Mouse (Mus musculus) forebrain, embryonic 13.5 days (tissue): ENCODE results near the gene Ppm1k. TPM values are rescaled to one million over a fixed set of nuclear protein-coding genes. Genes with fewer than 3 reads are reported as not detected.
"Not testable (repeated sequence)": the region's sequence is repeated elsewhere in the genome, so short reads cannot be mapped to it uniquely, and the experiment has no call there.

Experiments
- ATAC-seq: fragments of 200-750 bp; cut with Nextera tagmentation; 2 replicates; pipeline ENCODE4 v1.8.0; 2017
- H3K27ac ChIP-seq: fragments of 300-500 bp; sonication (generic); 2 replicates; pipeline ENCODE4 v1.5.1; 2015; ENCODE audit warnings: inconsistent platforms, mild to moderate bottlenecking, moderate library complexity
- H3K27me3 ChIP-seq: fragments of 300-500 bp; sonication (generic); 2 replicates; pipeline ENCODE4 v1.6.1; 2015; ENCODE audit warnings: mild to moderate bottlenecking, inconsistent platforms
- H3K36me3 ChIP-seq: fragments of 300-500 bp; sonication (generic); 2 replicates; pipeline ENCODE4 v1.6.1; 2015; ENCODE audit warnings: mild to moderate bottlenecking, inconsistent platforms; ENCODE audit not compliant: poor library complexity, severe bottlenecking
- H3K4me1 ChIP-seq: fragments of 300-500 bp; sonication (generic); 2 replicates; pipeline ENCODE4 v1.6.1; 2015; ENCODE audit warnings: inconsistent platforms
- H3K4me2 ChIP-seq: fragments of 300-500 bp; sonication (generic); 2 replicates; pipeline ENCODE4 v1.6.1; 2015; ENCODE audit warnings: inconsistent platforms, mild to moderate bottlenecking, moderate library complexity
- H3K4me3 ChIP-seq: fragments of 300-500 bp; sonication (generic); 2 replicates; pipeline ENCODE4 v1.5.1; 2015; ENCODE audit warnings: mild to moderate bottlenecking, inconsistent platforms
- H3K9ac ChIP-seq: fragments of 300-500 bp; sonication (generic); 2 replicates; pipeline ENCODE4 v1.6.1; 2015; ENCODE audit warnings: mild to moderate bottlenecking, inconsistent platforms
- H3K9me3 ChIP-seq: fragments of 300-500 bp; sonication (generic); replicated peaks from 2 replicates; pipeline ENCODE4 v1.6.1; 2016; ENCODE audit warnings: inconsistent platforms
- whole genome bisulfite sequencing: fragments of 180-500 bp; shearing (Covaris S2); methylation state at CpG from one replicate; pipeline ENCODE4 v1.1.7; 2015; 5-methylcytosine and 5-hydroxymethylcytosine counted together
- polyA plus RNA-seq: library from polyadenylated mRNA; unstranded; fragments of >200 nt; fragmentation: Nextera tagmentation; extraction: Ambion mirVana; gene quantifications from 2 replicates; pipeline ENCODE4 v1.2.1, GENCODE M21; 2015

Gene Ppm1k
- polyA plus RNA-seq, 1 experiment from 2014 or later = 6.6 TPM

- ATAC-seq = no peak
- no peak overlapping the region for H3K4me3 ChIP-seq
- H3K4me2 ChIP-seq = no peak overlapping the region
- H3K4me1 ChIP-seq = no peaks in the 10 kb centered on the region
- H3K9ac ChIP-seq = no peak overlapping the region
- peaks cover 5% of the 10 kb centered on the region; the same call in 1 of the 2 replicates for H3K36me3 ChIP-seq
- H3K27ac ChIP-seq = no peak overlapping the region
- no peaks in the 10 kb centered on the region for H3K27me3 ChIP-seq
- WGBS = 84% methylated on average over 2 of the region's 2 CpGs
- H3K9me3 ChIP-seq = no peaks in the 10 kb centered on the region
Measured at GRCm38 (mm10) chr6:57526933-57527332, 8.3 kb downstream of the Ppm1k start.

GRCm38 (mm10) chr6:57524742-57525141 lies 10.5 kb downstream of the Ppm1k start:
- ATAC-seq = no peak
- no peak overlapping the region for H3K9ac ChIP-seq
- no peak overlapping the region for H3K4me2 ChIP-seq
- no peaks in the 10 kb centered on the region for H3K27me3 ChIP-seq
- H3K4me1 ChIP-seq = no peaks in the 10 kb centered on the region
- H3K27ac ChIP-seq = no peak overlapping the region
- H3K36me3 ChIP-seq = peaks cover 5% of the 10 kb centered on the region; the same call in 1 of the 2 replicates
- 92% methylated on average over 10 of the region's 10 CpGs for WGBS
- H3K9me3 ChIP-seq = no peaks in the 10 kb centered on the region
- no peak overlapping the region for H3K4me3 ChIP-seq

GRCm38 (mm10) chr6:57520749-57521652 lies 14.3 kb downstream of the Ppm1k start:
- WGBS = 84% methylated on average over 10 of the region's 10 CpGs

GRCm38 (mm10) chr6:57514035-57514374 lies 21.3 kb downstream of the Ppm1k start:
- 72% methylated on average over 4 of the region's 4 CpGs for WGBS
- no peak for ATAC-seq
- no peaks in the 10 kb centered on the region for H3K9me3 ChIP-seq

More at GRCm38 (mm10) chr6:57520749-57521652, 14.3 kb downstream of the Ppm1k start:
- H3K4me1 ChIP-seq = no peaks in the 10 kb centered on the region
- H3K27me3 ChIP-seq = no peaks in the 10 kb centered on the region
- H3K9me3 ChIP-seq = no peaks in the 10 kb centered on the region
- H3K4me3 ChIP-seq = no peak overlapping the region
- H3K27ac ChIP-seq = no peak overlapping the region
- no peak for ATAC-seq
- H3K36me3 ChIP-seq = peaks cover 5% of the 10 kb centered on the region; the same call in 1 of the 2 replicates
- no peak overlapping the region for H3K9ac ChIP-seq
- H3K4me2 ChIP-seq = no peak overlapping the region

GRCm38 (mm10) chr6:57513351-57514034 lies 21.8 kb downstream of the Ppm1k start:
- Histone ChIP-seq H3K4me1 (no peaks in the 10 kb centered on the region), H3K4me2 (no peak overlapping the region), H3K36me3 (peaks cover 31% of the 10 kb centered on the region), H3K27me3 (no peaks in the 10 kb centered on the region), H3K9ac (no peak overlapping the region), H3K27ac (no peak overlapping the region), H3K9me3 (no peaks in the 10 kb centered on the region), H3K4me3 (no peak overlapping the region)
- no peak for ATAC-seq
- 78% methylated on average over 7 of the region's 7 CpGs for WGBS

More at GRCm38 (mm10) chr6:57514035-57514374, 21.3 kb downstream of the Ppm1k start:
- no peaks in the 10 kb centered on the region for H3K27me3 ChIP-seq
- no peak overlapping the region for H3K4me2 ChIP-seq
- H3K4me3 ChIP-seq = no peak overlapping the region
- no peak overlapping the region for H3K27ac ChIP-seq
- H3K4me1 ChIP-seq = no peaks in the 10 kb centered on the region
- no peak overlapping the region for H3K9ac ChIP-seq
- peaks cover 31% of the 10 kb centered on the region for H3K36me3 ChIP-seq

- H3K27me3 ChIP-seq = no peaks in the 10 kb centered on the region
- 87% methylated on average over 5 of the region's 5 CpGs for WGBS
- no peaks in the 10 kb centered on the region for H3K4me1 ChIP-seq
- no peak overlapping the region for H3K4me2 ChIP-seq
- no peak for ATAC-seq
- peaks cover 31% of the 10 kb centered on the region for H3K36me3 ChIP-seq
- no peaks in the 10 kb centered on the region for H3K9me3 ChIP-seq
- no peak overlapping the region for H3K27ac ChIP-seq
- H3K4me3 ChIP-seq = no peak overlapping the region
- no peak overlapping the region for H3K9ac ChIP-seq
Measured at GRCm38 (mm10) chr6:57511899-57512298, 23.4 kb downstream of the Ppm1k start.

- H3K4me3 ChIP-seq = no peak overlapping the region
- ATAC-seq = no peak
- WGBS = 67% methylated on average over 1 of the region's 3 CpGs
- H3K27ac ChIP-seq = no peak overlapping the region
- no peaks in the 10 kb centered on the region for H3K4me1 ChIP-seq
- no peaks in the 10 kb centered on the region for H3K27me3 ChIP-seq
- no peaks in the 10 kb centered on the region for H3K36me3 ChIP-seq
- H3K4me2 ChIP-seq = no peak overlapping the region
- H3K9me3 ChIP-seq = no peaks in the 10 kb centered on the region
- no peak overlapping the region for H3K9ac ChIP-seq
Measured at GRCm38 (mm10) chr6:57503662-57504379, 31.4 kb downstream of the Ppm1k start.

- H3K27me3 ChIP-seq = no peaks in the 10 kb centered on the region
- no peaks in the 10 kb centered on the region for H3K4me1 ChIP-seq
- ATAC-seq = no peak
- H3K27ac ChIP-seq = no peak overlapping the region
- H3K36me3 ChIP-seq = no peaks in the 10 kb centered on the region
- no peak overlapping the region for H3K4me2 ChIP-seq
- no peaks in the 10 kb centered on the region for H3K9me3 ChIP-seq
- no peak overlapping the region for H3K4me3 ChIP-seq
- 83% methylated on average over 2 of the region's 2 CpGs for WGBS
- no peak overlapping the region for H3K9ac ChIP-seq
Measured at GRCm38 (mm10) chr6:57499209-57499608, 36.1 kb downstream of the Ppm1k start.

GRCm38 (mm10) chr6:57468161-57468560 lies 67.1 kb downstream of the Ppm1k start:
- 29% methylated on average over 3 of the region's 3 CpGs for WGBS
- H3K27me3 ChIP-seq, H3K27ac ChIP-seq, H3K4me1 ChIP-seq, ATAC-seq, H3K4me3 ChIP-seq, H3K36me3 ChIP-seq, H3K9me3 ChIP-seq, H3K4me2 ChIP-seq, H3K9ac ChIP-seq: not testable (repeated sequence)

Other genes with a start within 250 kb of the Ppm1k start
- gene Vmn1r16, start 206.0 kb downstream of the Ppm1k start, polyA plus RNA-seq = not detected in 2 replicates
- gene Vmn1r17, start 171.7 kb downstream of the Ppm1k start, polyA plus RNA-seq = not detected in 2 replicates
- gene Vmn1r18, start 139.7 kb downstream of the Ppm1k start, polyA plus RNA-seq = not detected in 2 replicates
- gene Vmn1r19, start 131.7 kb downstream of the Ppm1k start, polyA plus RNA-seq = not detected in 2 replicates
- not detected in 2 replicates for gene Vmn1r20, start 106.5 kb downstream of the Ppm1k start, polyA plus RNA-seq
- 2.6 and 3.6 TPM in 2 replicates for gene Herc6, start 45.5 kb upstream of the Ppm1k start, polyA plus RNA-seq
- 10.9 and 11.7 TPM in 2 replicates for gene Pyurf, start 156.6 kb upstream of the Ppm1k start, polyA plus RNA-seq
- gene Lancl2, start 167.1 kb upstream of the Ppm1k start, polyA plus RNA-seq = 56.3 and 68.6 TPM in 2 replicates